19 mouse cellular contexts compared by ENCODE assay signal in genomic region chr2:172355833-172356232, GRCm38 (mm10). TPM values are rescaled to one million over a fixed set of nuclear protein-coding genes. Genes with fewer than 3 reads are reported as not detected.
DNase-seq lines count a peak whose midpoint lies in the region; ATAC-seq and TF ChIP-seq lines count a peak whose summit lies in the region.
"Had no signal": no experiment of that assay in that cellular context is flagged by ENCODE, and none has a peak within 500 bp of the region (broad histone marks: within the 10 kb centered on the region; RNA-seq: fewer than 3 reads in every experiment).

No protein-coding gene starts in this region.

- peak; percentile 39 for DNase-seq in forebrain, embryonic 14.5 days (ENCODE audit: low spot score)
- no peak for DNase-seq in forebrain, embryonic 11.5 days (ENCODE audit: low spot score)
- no peak for DNase-seq in liver, embryonic 13.5 days
- no peak for DNase-seq in liver, embryonic 11.5 days (ENCODE audit: low spot score)
- DNase-seq in liver, postnatal 0 days, result no peak
- no peak for DNase-seq in gastrocnemius, adult 18-20 months (ENCODE audit: low spot score)
- DNase-seq: adrenal gland, postnatal 36 days; B cell, adult 2 months; cerebellum, adult 18-20 months; gastrocnemius, postnatal 36 days; kidney, adult 11 months; right cerebral cortex, adult 18-20 months had no signal

- H3K9ac ChIP-seq in forebrain, embryonic 14.5 days (ENCODE audit: low read length), result no peak overlapping the region
- H3K9ac ChIP-seq in forebrain, embryonic 11.5 days (ENCODE audit: low read length), result no peak overlapping the region
- H3K9ac ChIP-seq in liver, embryonic 13.5 days, result no peak overlapping the region
- H3K9ac ChIP-seq in liver, embryonic 11.5 days (ENCODE audit: low read depth, low read length), result no peak overlapping the region
- no peak overlapping the region for H3K9ac ChIP-seq in liver, postnatal 0 days (replicated peaks)
- H3K9ac ChIP-seq: embryonic facial prominence, embryonic 12.5 days; hindbrain, embryonic 15.5 days; limb, embryonic 13.5 days; lung, embryonic 15.5 days had no signal

- H3K27ac ChIP-seq in forebrain, embryonic 14.5 days (ENCODE audit: low read depth, low read length), result peak overlapping the region; percentile 45
- no peak overlapping the region for H3K27ac ChIP-seq in forebrain, embryonic 11.5 days (ENCODE audit: low read depth, low read length)
- peak overlapping the region; percentile 51 for H3K27ac ChIP-seq in liver, embryonic 13.5 days
- H3K27ac ChIP-seq in liver, embryonic 11.5 days (ENCODE audit: low read depth, low read length), result no peak overlapping the region
- H3K27ac ChIP-seq in liver, postnatal 0 days (ENCODE audit: low read depth), result no peak overlapping the region
- H3K27ac ChIP-seq: embryonic facial prominence, embryonic 12.5 days; hindbrain, embryonic 15.5 days; limb, embryonic 13.5 days; lung, embryonic 15.5 days; macrophage had no signal

- no peaks in the 10 kb centered on the region for H3K9me3 ChIP-seq in forebrain, embryonic 14.5 days (replicated peaks; ENCODE audit: control insufficient read depth, low read length)
- no peaks in the 10 kb centered on the region for H3K9me3 ChIP-seq in forebrain, embryonic 11.5 days (ENCODE audit: control insufficient read depth, low read length)
- no peaks in the 10 kb centered on the region for H3K9me3 ChIP-seq in liver, embryonic 13.5 days (replicated peaks)
- H3K9me3 ChIP-seq in liver, embryonic 11.5 days (ENCODE audit: control insufficient read depth, low read length), result no peaks in the 10 kb centered on the region
- H3K9me3 ChIP-seq in liver, postnatal 0 days (ENCODE audit: low read length), result no peaks in the 10 kb centered on the region
- H3K9me3 ChIP-seq: embryonic facial prominence, embryonic 12.5 days; hindbrain, embryonic 15.5 days; limb, embryonic 13.5 days; lung, embryonic 15.5 days had no signal

- TF ChIP-seq EP300 in liver, postnatal 0 days (IDR thresholded peaks at IDR 0.05; ENCODE audit: low read depth), result no peak

- H3K4me2 ChIP-seq in forebrain, embryonic 14.5 days (ENCODE audit: low read length), result no peak overlapping the region
- H3K4me2 ChIP-seq in forebrain, embryonic 11.5 days (ENCODE audit: low read depth, low read length, severe bottlenecking), result no peak overlapping the region
- H3K4me2 ChIP-seq in liver, embryonic 13.5 days, result no peak overlapping the region
- no peak overlapping the region for H3K4me2 ChIP-seq in liver, embryonic 11.5 days
- no peak overlapping the region for H3K4me2 ChIP-seq in liver, postnatal 0 days (ENCODE audit: low read depth, low read length)
- H3K4me2 ChIP-seq: embryonic facial prominence, embryonic 12.5 days; hindbrain, embryonic 15.5 days; limb, embryonic 13.5 days; lung, embryonic 15.5 days had no signal

- no peak for ATAC-seq in forebrain, embryonic 14.5 days
- ATAC-seq in forebrain, embryonic 11.5 days (replicated peaks; ENCODE audit: low FRiP score), result no peak
- ATAC-seq in liver, embryonic 13.5 days (ENCODE audit: low read depth), result peak; percentile 16; the same call in 1 of the 2 replicates
- no peak for ATAC-seq in liver, embryonic 11.5 days (replicated peaks; ENCODE audit: low FRiP score)
- ATAC-seq in erythroid progenitor cell, adult 5-6 weeks (replicated peaks; ENCODE audit: low FRiP score, poor library complexity, severe bottlenecking), result peak; percentile 9; the same call in 1 of the 2 replicates
- ATAC-seq in liver, postnatal 0 days, result 0 out of 2 replicates have a peak, but pooled peaks have one; percentile 6
- ATAC-seq: midbrain, embryonic 16.5 days had no signal

- H3K36me3 ChIP-seq in forebrain, embryonic 14.5 days (ENCODE audit: control insufficient read depth, insufficient read depth, low read length), result peaks cover 60% of the 10 kb centered on the region
- peaks cover 27% of the 10 kb centered on the region; the same call in 1 of the 2 replicates for H3K36me3 ChIP-seq in forebrain, embryonic 11.5 days (ENCODE audit: control insufficient read depth, insufficient read depth, low read length)
- peaks cover 98% of the 10 kb centered on the region for H3K36me3 ChIP-seq in liver, embryonic 13.5 days
- H3K36me3 ChIP-seq in liver, embryonic 11.5 days (ENCODE audit: control insufficient read depth, insufficient read depth, low read length), result peaks cover 57% of the 10 kb centered on the region
- peaks cover 93% of the 10 kb centered on the region for H3K36me3 ChIP-seq in liver, postnatal 0 days (replicated peaks; ENCODE audit: insufficient read depth, low read length)
- H3K36me3 ChIP-seq: hindbrain, embryonic 15.5 days had no signal

- H3K27me3 ChIP-seq in forebrain, embryonic 14.5 days (replicated peaks; ENCODE audit: control insufficient read depth, insufficient read depth, low read length), result no peaks in the 10 kb centered on the region
- H3K27me3 ChIP-seq in forebrain, embryonic 11.5 days (ENCODE audit: control insufficient read depth, insufficient read depth, low read length), result no peaks in the 10 kb centered on the region
- H3K27me3 ChIP-seq in liver, embryonic 13.5 days, result no peaks in the 10 kb centered on the region
- H3K27me3 ChIP-seq in liver, embryonic 11.5 days (replicated peaks; ENCODE audit: control insufficient read depth, insufficient read depth, low read length), result no peaks in the 10 kb centered on the region
- no peaks in the 10 kb centered on the region for H3K27me3 ChIP-seq in liver, postnatal 0 days (ENCODE audit: insufficient read depth, low read length)
- H3K27me3 ChIP-seq: embryonic facial prominence, embryonic 12.5 days; hindbrain, embryonic 15.5 days; limb, embryonic 13.5 days; lung, embryonic 15.5 days had no signal

- 70% methylated on average over 5 of the region's 5 CpGs for WGBS in forebrain, embryonic 14.5 days
- 87% methylated on average over 5 of the region's 5 CpGs for WGBS in forebrain, embryonic 11.5 days
- 85% methylated on average over 5 of the region's 5 CpGs for WGBS in liver, embryonic 13.5 days (ENCODE audit: insufficient replicate concordance)
- 89% methylated on average over 5 of the region's 5 CpGs for WGBS in liver, embryonic 11.5 days
- 89% methylated on average over 5 of the region's 5 CpGs for WGBS in liver, postnatal 0 days (ENCODE audit: insufficient replicate concordance)

- no peak for TF ChIP-seq CTCF in liver, postnatal 0 days (IDR thresholded peaks at IDR 0.05; ENCODE audit: low read depth)

- peaks cover 27% of the 10 kb centered on the region for H3K4me1 ChIP-seq in forebrain, embryonic 14.5 days (ENCODE audit: control insufficient read depth, insufficient read depth, low read length)
- H3K4me1 ChIP-seq in forebrain, embryonic 11.5 days (replicated peaks; ENCODE audit: control insufficient read depth, insufficient read depth, low read length), result no peaks in the 10 kb centered on the region
- H3K4me1 ChIP-seq in liver, embryonic 13.5 days (replicated peaks), result peaks cover 26% of the 10 kb centered on the region
- peaks cover 6% of the 10 kb centered on the region for H3K4me1 ChIP-seq in liver, embryonic 11.5 days (replicated peaks; ENCODE audit: control insufficient read depth, insufficient read depth, low read length)
- peaks cover 5% of the 10 kb centered on the region for H3K4me1 ChIP-seq in liver, postnatal 0 days (ENCODE audit: insufficient read depth)
- H3K4me1 ChIP-seq: embryonic facial prominence, embryonic 12.5 days; limb, embryonic 13.5 days; lung, embryonic 15.5 days had no signal

- no peak overlapping the region for H3K4me3 ChIP-seq in forebrain, embryonic 14.5 days (ENCODE audit: low read depth, low read length)
- no peak overlapping the region for H3K4me3 ChIP-seq in forebrain, embryonic 11.5 days (ENCODE audit: low read depth, low read length)
- H3K4me3 ChIP-seq in liver, embryonic 13.5 days (replicated peaks), result no peak overlapping the region
- no peak overlapping the region for H3K4me3 ChIP-seq in liver, embryonic 11.5 days (ENCODE audit: low read depth, low read length)
- no peak overlapping the region for H3K4me3 ChIP-seq in liver, postnatal 0 days (ENCODE audit: low read depth, low read length)
- H3K4me3 ChIP-seq: embryonic facial prominence, embryonic 12.5 days; hindbrain, embryonic 15.5 days; limb, embryonic 13.5 days; lung, embryonic 15.5 days had no signal

RNA-seq across cellular contexts. Expression of gene Fam210b, which starts 10.5 kb away (rescaled TPM):
- polyA plus RNA-seq in forebrain, embryonic 14.5 days (2014; fragmentation: Nextera tagmentation; extraction: Ambion mirVana), result 51.5 and 53.1 TPM in 2 replicates
- polyA plus RNA-seq in forebrain, embryonic 11.5 days (2014; fragmentation: Nextera tagmentation; extraction: Ambion mirVana), result 20.1 and 20.9 TPM in 2 replicates
- 131 and 149 TPM in 2 replicates for polyA plus RNA-seq in liver, embryonic 13.5 days (2015; fragmentation: Nextera tagmentation; extraction: Ambion mirVana)
- polyA plus RNA-seq in liver, embryonic 11.5 days (2014; fragmentation: Nextera tagmentation; extraction: Ambion mirVana), result 56.2 and 63.7 TPM in 2 replicates
- total RNA-seq in erythroid progenitor cell, adult 5-6 weeks (2015; ENCODE audit: low replicate concordance), result 93.3 and 105 TPM in 2 replicates
- total RNA-seq in erythroid progenitor cell, adult 5-6 weeks (2017; ENCODE audit: low replicate concordance), result 66.6 and 77.2 TPM in 2 replicates
- 67.0 and 81.2 TPM in 2 replicates for polyA plus RNA-seq in liver, postnatal 0 days (2015; fragmentation: Nextera tagmentation; extraction: Ambion mirVana)
- total RNA-seq in gastrocnemius, adult 18-20 months (2021), result 1 to 10 TPM; 5.3 to 6.1 TPM

RNA-seq across cellular contexts. Expression of gene Aurka, which starts 14.5 kb away (rescaled TPM):
- 61.8 and 74.2 TPM in 2 replicates for polyA plus RNA-seq in forebrain, embryonic 14.5 days (2014; fragmentation: Nextera tagmentation; extraction: Ambion mirVana)
- 192 and 193 TPM in 2 replicates for polyA plus RNA-seq in forebrain, embryonic 11.5 days (2014; fragmentation: Nextera tagmentation; extraction: Ambion mirVana)
- polyA plus RNA-seq in liver, embryonic 13.5 days (2015; fragmentation: Nextera tagmentation; extraction: Ambion mirVana), result 142 and 172 TPM in 2 replicates
- 190 and 215 TPM in 2 replicates for polyA plus RNA-seq in liver, embryonic 11.5 days (2014; fragmentation: Nextera tagmentation; extraction: Ambion mirVana)
- 198 and 222 TPM in 2 replicates for total RNA-seq in erythroid progenitor cell, adult 5-6 weeks (2015; ENCODE audit: low replicate concordance)
- 219 and 316 TPM in 2 replicates for total RNA-seq in erythroid progenitor cell, adult 5-6 weeks (2017; ENCODE audit: low replicate concordance)
- 41.4 and 45.4 TPM in 2 replicates for polyA plus RNA-seq in liver, postnatal 0 days (2015; fragmentation: Nextera tagmentation; extraction: Ambion mirVana)
- 10 to 100 TPM in 1 of 2 experiments, 1 to 10 TPM in 1; 7.5 to 15.0 TPM for total RNA-seq in gastrocnemius, adult 18-20 months (2021)

RNA-seq across cellular contexts. Expression of gene Cstf1, which starts 14.6 kb away (rescaled TPM):
- polyA plus RNA-seq in forebrain, embryonic 14.5 days (2014; fragmentation: Nextera tagmentation; extraction: Ambion mirVana), result 37.8 and 38.6 TPM in 2 replicates
- polyA plus RNA-seq in forebrain, embryonic 11.5 days (2014; fragmentation: Nextera tagmentation; extraction: Ambion mirVana), result 52.5 and 53.3 TPM in 2 replicates
- polyA plus RNA-seq in liver, embryonic 13.5 days (2015; fragmentation: Nextera tagmentation; extraction: Ambion mirVana), result 25.0 and 31.4 TPM in 2 replicates
- polyA plus RNA-seq in liver, embryonic 11.5 days (2014; fragmentation: Nextera tagmentation; extraction: Ambion mirVana), result 50.5 and 57.8 TPM in 2 replicates
- total RNA-seq in erythroid progenitor cell, adult 5-6 weeks (2015; ENCODE audit: low replicate concordance), result 14.1 and 21.4 TPM in 2 replicates
- 17.1 and 42.2 TPM in 2 replicates for total RNA-seq in erythroid progenitor cell, adult 5-6 weeks (2017; ENCODE audit: low replicate concordance)
- polyA plus RNA-seq in liver, postnatal 0 days (2015; fragmentation: Nextera tagmentation; extraction: Ambion mirVana), result 16.2 and 17.1 TPM in 2 replicates
- 10 to 100 TPM; 17.3 to 17.6 TPM for total RNA-seq in gastrocnemius, adult 18-20 months (2021)

RNA-seq across cellular contexts. Expression of gene Cass4, which starts 37.8 kb away (rescaled TPM):
- polyA plus RNA-seq in forebrain, embryonic 14.5 days (2014; fragmentation: Nextera tagmentation; extraction: Ambion mirVana), result 0.10 and 0.28 TPM in 2 replicates
- 0.47 TPM in 1 of 2 replicates, not detected in the other for polyA plus RNA-seq in forebrain, embryonic 11.5 days (2014; fragmentation: Nextera tagmentation; extraction: Ambion mirVana)
- polyA plus RNA-seq in liver, embryonic 13.5 days (2015; fragmentation: Nextera tagmentation; extraction: Ambion mirVana), result 0.61 and 0.78 TPM in 2 replicates
- polyA plus RNA-seq in liver, embryonic 11.5 days (2014; fragmentation: Nextera tagmentation; extraction: Ambion mirVana), result 1.1 and 1.5 TPM in 2 replicates
- not detected in 2 replicates for total RNA-seq in erythroid progenitor cell, adult 5-6 weeks (2015; ENCODE audit: low replicate concordance)
- total RNA-seq in erythroid progenitor cell, adult 5-6 weeks (2017; ENCODE audit: low replicate concordance), result 0.77 TPM in 1 of 2 replicates, not detected in the other
- 0.59 and 0.72 TPM in 2 replicates for polyA plus RNA-seq in liver, postnatal 0 days (2015; fragmentation: Nextera tagmentation; extraction: Ambion mirVana)
- total RNA-seq in gastrocnemius, adult 18-20 months (2021), result under 1 TPM; 0.14 to 0.38 TPM

Comparison
In these comparisons a context has a peak if more than half of its experiments do, and no peak if none do; other contexts are left out.
1. ATAC-seq: peak in liver, embryonic 13.5 days (single experiment), erythroid progenitor cell, adult 5-6 weeks (single experiment) and liver, postnatal 0 days (single experiment); none in forebrain, embryonic 14.5 days (single experiment), forebrain, embryonic 11.5 days (single experiment) and liver, embryonic 11.5 days (single experiment).
2. H3K27ac ChIP-seq: peak in forebrain, embryonic 14.5 days (single experiment) and liver, embryonic 13.5 days (single experiment); none in forebrain, embryonic 11.5 days (single experiment), liver, embryonic 11.5 days (single experiment) and liver, postnatal 0 days (single experiment).